Mouse (Mus musculus): ENCODE results near the gene Col23a1. TPM values are rescaled to one million over a fixed set of nuclear protein-coding genes. Genes with fewer than 3 reads are reported as not detected.

The Col23a1 gene
- polyA plus RNA-seq, 1 experiment: 1.5 TPM

DNA sequence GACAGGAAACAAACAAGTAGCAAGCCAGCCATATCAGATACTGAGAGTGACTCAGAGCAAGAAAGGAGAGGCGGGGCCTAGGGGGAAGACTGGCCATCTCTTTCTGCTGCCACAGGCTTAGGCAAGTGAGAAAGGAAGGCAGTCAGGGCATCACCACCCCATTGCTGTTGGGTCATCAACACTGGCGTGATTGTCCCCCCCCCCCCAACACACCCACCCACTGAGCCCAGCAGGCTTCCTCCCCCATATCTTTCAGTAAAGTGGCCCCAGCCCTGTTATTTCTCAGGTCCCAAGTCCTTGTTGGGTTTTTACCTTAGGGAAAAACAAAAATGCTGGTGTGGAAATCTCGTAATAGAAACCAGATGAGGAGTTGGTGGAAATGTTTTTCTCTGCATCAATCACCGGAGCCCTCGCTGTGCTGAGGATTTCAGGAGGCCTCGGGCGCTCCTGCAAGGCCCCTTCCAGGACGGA lies 195.4 kb downstream of the Col23a1 start:
- TF ChIP-seq CTCF (IDR thresholded peaks at IDR 0.05; ENCODE audit: extremely low read depth, insufficient read depth, insufficient read length, insufficient replicate concordance) (no peak), POLR2A (IDR thresholded peaks at IDR 0.05; ENCODE audit: low read depth, low read length) (no peak)
- H3K36me3 ChIP-seq (ENCODE audit: control insufficient read depth, insufficient read depth, low read length): no peaks in the 10 kb centered on the region
- DNase-seq (ENCODE audit: low read depth in 1 of 2, low spot score in 2 of 2): no peak
- no peak overlapping the region for H3K4me3 ChIP-seq (ENCODE audit: extremely low read depth, insufficient read depth, insufficient read length)
- WGBS: 88% methylated on average over 8 of the region's 8 CpGs
- no peak overlapping the region for H3K27ac ChIP-seq (ENCODE audit: insufficient read depth, low read length)
- H3K27me3 ChIP-seq (ENCODE audit: control insufficient read depth, insufficient read depth, low read length): no peaks in the 10 kb centered on the region
- H3K4me1 ChIP-seq (ENCODE audit: control insufficient read depth, insufficient read depth, insufficient read length): no peaks in the 10 kb centered on the region

DNA sequence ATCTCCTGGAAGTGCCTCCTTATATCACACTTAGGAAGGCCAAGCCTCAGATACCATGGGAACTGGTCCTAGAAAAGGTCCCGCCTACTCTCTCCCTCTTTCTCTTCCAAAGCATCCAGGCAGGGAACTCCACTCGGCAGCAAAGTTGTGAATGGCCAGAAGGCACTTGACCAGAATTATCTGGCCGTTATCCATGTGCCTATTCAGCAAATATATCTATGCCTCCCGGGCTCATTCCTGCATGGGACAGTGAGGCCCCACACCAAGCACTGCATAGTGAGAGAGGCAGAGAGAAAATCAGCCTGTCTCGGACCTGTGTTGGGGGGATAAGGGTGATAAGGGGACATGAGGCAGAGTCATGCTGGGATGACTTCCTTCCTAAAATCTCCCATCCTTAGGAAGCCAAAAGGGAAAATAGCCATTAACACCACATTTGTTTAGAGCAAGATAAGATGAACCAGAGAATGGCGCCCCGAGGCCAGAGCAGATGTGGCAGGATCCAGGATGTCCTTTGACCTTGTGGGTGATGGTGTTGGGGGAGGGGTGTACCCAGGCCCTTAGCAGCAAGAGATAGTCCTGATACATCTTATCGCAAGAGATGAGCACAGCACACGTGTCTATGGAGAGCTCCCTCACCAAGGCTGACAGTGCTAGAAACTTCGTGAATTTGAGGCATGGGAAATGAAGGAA lies 196.2 kb downstream of the Col23a1 start:
- Histone ChIP-seq H3K4me1 (ENCODE audit: control insufficient read depth, insufficient read depth, insufficient read length) (no peaks in the 10 kb centered on the region), H3K27me3 (ENCODE audit: control insufficient read depth, insufficient read depth, low read length) (no peaks in the 10 kb centered on the region), H3K36me3 (ENCODE audit: control insufficient read depth, insufficient read depth, low read length) (no peaks in the 10 kb centered on the region), H3K27ac (ENCODE audit: insufficient read depth, low read length) (no peak overlapping the region), H3K4me3 (ENCODE audit: extremely low read depth, insufficient read depth, insufficient read length) (no peak overlapping the region)
- no peak for DNase-seq (ENCODE audit: low read depth in 1 of 2, low spot score in 2 of 2)
- WGBS: 71% methylated on average over 10 of the region's 10 CpGs
- TF ChIP-seq POLR2A (IDR thresholded peaks at IDR 0.05; ENCODE audit: low read depth, low read length) (no peak), CTCF (IDR thresholded peaks at IDR 0.05; ENCODE audit: extremely low read depth, insufficient read depth, insufficient read length, insufficient replicate concordance) (no peak)

DNA sequence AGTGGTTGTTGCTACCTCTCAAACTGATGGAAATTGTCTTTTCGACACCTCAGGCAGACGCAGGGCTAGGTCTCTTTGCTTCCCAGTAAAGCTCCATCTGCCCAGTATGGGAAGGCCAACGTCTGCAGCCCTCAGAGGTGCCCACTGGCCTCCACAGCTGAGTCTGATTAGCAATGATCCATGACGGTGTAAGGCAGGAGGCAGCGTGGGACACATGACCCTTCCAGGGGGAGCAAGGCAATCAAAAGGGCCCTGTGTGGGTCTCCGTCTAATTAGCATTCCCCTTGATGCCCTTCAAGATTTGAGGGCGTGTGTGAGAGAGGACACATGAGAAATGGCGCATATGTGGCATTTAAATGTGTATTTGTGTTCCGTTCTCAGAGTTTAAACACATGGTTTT lies 199.1 kb downstream of the Col23a1 start:
- DNase-seq (ENCODE audit: low read depth in 1 of 2, low spot score in 2 of 2): no peak
- H3K27ac ChIP-seq (ENCODE audit: insufficient read depth, low read length): no peak overlapping the region
- no peaks in the 10 kb centered on the region for H3K4me1 ChIP-seq (ENCODE audit: control insufficient read depth, insufficient read depth, insufficient read length)
- no peak overlapping the region for H3K4me3 ChIP-seq (ENCODE audit: extremely low read depth, insufficient read depth, insufficient read length)
- 78% methylated on average over 9 of the region's 9 CpGs for WGBS
- no peaks in the 10 kb centered on the region for H3K27me3 ChIP-seq (ENCODE audit: control insufficient read depth, insufficient read depth, low read length)
- TF ChIP-seq CTCF (IDR thresholded peaks at IDR 0.05; ENCODE audit: extremely low read depth, insufficient read depth, insufficient read length, insufficient replicate concordance) (no peak), POLR2A (IDR thresholded peaks at IDR 0.05; ENCODE audit: low read depth, low read length) (no peak)
- no peaks in the 10 kb centered on the region for H3K36me3 ChIP-seq (ENCODE audit: control insufficient read depth, insufficient read depth, low read length)

DNA sequence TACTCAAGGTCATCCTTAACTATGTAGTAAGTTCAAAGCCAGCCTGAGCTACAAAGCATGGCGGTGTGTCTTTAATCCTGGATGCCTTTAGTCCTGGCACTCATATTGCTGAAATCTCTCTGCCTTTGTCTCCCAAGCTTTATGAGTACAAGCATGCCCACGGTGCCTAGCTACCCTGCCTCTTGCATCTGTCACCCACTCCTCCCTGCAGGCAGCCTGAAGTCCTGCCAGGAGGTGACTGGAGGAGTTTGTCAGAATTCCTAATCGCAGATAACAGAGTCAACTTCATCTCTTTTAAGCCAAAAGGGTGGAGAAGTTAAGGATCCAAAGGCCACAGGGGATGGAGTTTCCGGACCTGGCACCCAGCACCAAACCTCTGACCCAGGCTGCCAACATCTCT lies 203.7 kb downstream of the Col23a1 start:
- Histone ChIP-seq H3K4me1 (ENCODE audit: control insufficient read depth, insufficient read depth, insufficient read length) (no peaks in the 10 kb centered on the region), H3K27me3 (ENCODE audit: control insufficient read depth, insufficient read depth, low read length) (no peaks in the 10 kb centered on the region), H3K27ac (ENCODE audit: insufficient read depth, low read length) (no peak overlapping the region), H3K36me3 (ENCODE audit: control insufficient read depth, insufficient read depth, low read length) (no peaks in the 10 kb centered on the region), H3K4me3 (ENCODE audit: extremely low read depth, insufficient read depth, insufficient read length) (no peak overlapping the region)
- TF ChIP-seq CTCF (IDR thresholded peaks at IDR 0.05; ENCODE audit: extremely low read depth, insufficient read depth, insufficient read length, insufficient replicate concordance) (no peak), POLR2A (IDR thresholded peaks at IDR 0.05; ENCODE audit: low read depth, low read length) (no peak)
- DNase-seq (ENCODE audit: low read depth in 1 of 2, low spot score in 2 of 2): no peak
- WGBS: 72% methylated on average over 4 of the region's 4 CpGs

DNA sequence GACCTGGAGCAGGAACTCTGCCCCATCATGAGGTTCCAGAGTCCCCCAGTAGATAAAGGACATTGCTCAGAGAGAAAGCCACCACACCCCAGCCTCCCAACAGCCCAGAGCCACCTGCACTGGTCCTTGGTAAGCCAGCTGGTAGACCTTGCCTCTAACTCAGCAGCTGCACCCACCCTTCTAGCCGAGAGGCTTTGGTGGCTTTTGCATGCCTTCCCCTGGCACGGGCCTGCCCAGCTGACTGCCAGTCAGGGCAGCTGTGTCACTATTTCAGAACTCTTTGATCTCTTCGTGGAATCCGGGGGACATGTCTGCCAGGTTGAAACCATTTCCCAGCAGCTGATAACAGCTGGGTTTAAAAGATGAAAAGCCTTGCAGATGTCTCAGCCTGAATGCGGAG lies 204.5 kb downstream of the Col23a1 start:
- 38% methylated on average over 5 of the region's 5 CpGs for WGBS

DNA sequence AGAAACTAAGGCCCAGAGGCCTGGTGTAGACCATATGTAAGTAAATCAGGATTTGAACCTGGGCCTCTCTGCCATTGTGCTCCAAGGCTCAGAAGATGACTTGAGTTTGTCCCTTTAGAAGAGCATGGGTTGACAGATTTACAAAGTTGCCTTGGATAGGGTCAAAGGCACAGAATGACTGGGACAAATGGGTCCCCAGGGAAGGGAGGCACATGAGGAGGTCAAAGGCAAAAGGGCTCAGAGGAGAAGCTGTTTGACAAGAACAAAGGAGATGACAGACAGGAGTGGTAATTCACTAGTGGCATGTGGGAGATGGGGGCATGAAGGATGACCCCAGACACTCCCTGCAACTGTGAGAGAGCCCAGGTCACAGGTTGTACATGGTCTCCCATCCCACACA lies 210.1 kb downstream of the Col23a1 start:
- no peaks in the 10 kb centered on the region for H3K36me3 ChIP-seq (ENCODE audit: control insufficient read depth, insufficient read depth, low read length)
- TF ChIP-seq POLR2A (IDR thresholded peaks at IDR 0.05; ENCODE audit: low read depth, low read length) (no peak), CTCF (IDR thresholded peaks at IDR 0.05; ENCODE audit: extremely low read depth, insufficient read depth, insufficient read length, insufficient replicate concordance) (no peak)
- no peaks in the 10 kb centered on the region for H3K27me3 ChIP-seq (ENCODE audit: control insufficient read depth, insufficient read depth, low read length)
- no peak overlapping the region for H3K27ac ChIP-seq (ENCODE audit: insufficient read depth, low read length)
- no peaks in the 10 kb centered on the region for H3K4me1 ChIP-seq (ENCODE audit: control insufficient read depth, insufficient read depth, insufficient read length)
- no peak for DNase-seq (ENCODE audit: low read depth in 1 of 2, low spot score in 2 of 2)
- H3K4me3 ChIP-seq (ENCODE audit: extremely low read depth, insufficient read depth, insufficient read length): no peak overlapping the region

More for the DNA sequence above, 204.5 kb downstream of the Col23a1 start:
- DNase-seq (ENCODE audit: low read depth in 1 of 2, low spot score in 2 of 2): no peak
- H3K36me3 ChIP-seq (ENCODE audit: control insufficient read depth, insufficient read depth, low read length): no peaks in the 10 kb centered on the region
- H3K4me1 ChIP-seq (ENCODE audit: control insufficient read depth, insufficient read depth, insufficient read length): no peaks in the 10 kb centered on the region
- no peak overlapping the region for H3K27ac ChIP-seq (ENCODE audit: insufficient read depth, low read length)
- TF ChIP-seq CTCF (IDR thresholded peaks at IDR 0.05; ENCODE audit: extremely low read depth, insufficient read depth, insufficient read length, insufficient replicate concordance) (no peak), POLR2A (IDR thresholded peaks at IDR 0.05; ENCODE audit: low read depth, low read length) (no peak)
- no peak overlapping the region for H3K4me3 ChIP-seq (ENCODE audit: extremely low read depth, insufficient read depth, insufficient read length)
- H3K27me3 ChIP-seq (ENCODE audit: control insufficient read depth, insufficient read depth, low read length): no peaks in the 10 kb centered on the region

DNA sequence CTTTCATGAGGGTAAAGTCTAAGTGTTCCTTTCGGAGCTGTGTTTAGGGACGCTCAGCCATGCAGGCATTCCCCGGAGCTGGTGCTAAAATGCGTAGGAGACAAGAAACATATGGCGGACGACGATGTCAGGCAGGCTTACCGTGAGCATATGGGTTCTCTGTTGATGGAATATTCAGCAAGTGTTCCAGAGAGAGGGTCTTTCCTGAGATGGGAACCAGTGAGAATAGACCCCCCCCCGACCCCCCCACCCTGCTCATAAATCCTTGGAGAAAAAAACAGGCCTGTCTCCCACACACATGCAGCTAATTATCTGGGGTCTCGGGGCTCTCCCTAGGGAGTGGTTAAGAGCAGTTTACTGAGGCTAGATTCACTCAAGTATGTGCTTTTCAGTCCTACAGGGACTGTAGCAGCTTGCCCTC lies 212.7 kb downstream of the Col23a1 start:
- no peaks in the 10 kb centered on the region for H3K4me1 ChIP-seq (ENCODE audit: control insufficient read depth, insufficient read depth, insufficient read length)
- H3K4me3 ChIP-seq (ENCODE audit: extremely low read depth, insufficient read depth, insufficient read length): no peak overlapping the region
- H3K27me3 ChIP-seq (ENCODE audit: control insufficient read depth, insufficient read depth, low read length): no peaks in the 10 kb centered on the region
- WGBS: 83% methylated on average over 10 of the region's 10 CpGs
- DNase-seq (ENCODE audit: low read depth in 1 of 2, low spot score in 2 of 2): no peak
- TF ChIP-seq POLR2A (IDR thresholded peaks at IDR 0.05; ENCODE audit: low read depth, low read length) (no peak), CTCF (IDR thresholded peaks at IDR 0.05; ENCODE audit: extremely low read depth, insufficient read depth, insufficient read length, insufficient replicate concordance) (no peak)
- no peaks in the 10 kb centered on the region for H3K36me3 ChIP-seq (ENCODE audit: control insufficient read depth, insufficient read depth, low read length)
- no peak overlapping the region for H3K27ac ChIP-seq (ENCODE audit: insufficient read depth, low read length)
